Mouse (Mus musculus): ENCODE measurements around the gene Ppp5c. TPM values are rescaled to one million over a fixed set of nuclear protein-coding genes. Genes with fewer than 3 reads are reported as not detected.

Gene Ppp5c
- total and polyA plus RNA-seq, 2 experiments = 24.2 to 93.2 TPM

DNA sequence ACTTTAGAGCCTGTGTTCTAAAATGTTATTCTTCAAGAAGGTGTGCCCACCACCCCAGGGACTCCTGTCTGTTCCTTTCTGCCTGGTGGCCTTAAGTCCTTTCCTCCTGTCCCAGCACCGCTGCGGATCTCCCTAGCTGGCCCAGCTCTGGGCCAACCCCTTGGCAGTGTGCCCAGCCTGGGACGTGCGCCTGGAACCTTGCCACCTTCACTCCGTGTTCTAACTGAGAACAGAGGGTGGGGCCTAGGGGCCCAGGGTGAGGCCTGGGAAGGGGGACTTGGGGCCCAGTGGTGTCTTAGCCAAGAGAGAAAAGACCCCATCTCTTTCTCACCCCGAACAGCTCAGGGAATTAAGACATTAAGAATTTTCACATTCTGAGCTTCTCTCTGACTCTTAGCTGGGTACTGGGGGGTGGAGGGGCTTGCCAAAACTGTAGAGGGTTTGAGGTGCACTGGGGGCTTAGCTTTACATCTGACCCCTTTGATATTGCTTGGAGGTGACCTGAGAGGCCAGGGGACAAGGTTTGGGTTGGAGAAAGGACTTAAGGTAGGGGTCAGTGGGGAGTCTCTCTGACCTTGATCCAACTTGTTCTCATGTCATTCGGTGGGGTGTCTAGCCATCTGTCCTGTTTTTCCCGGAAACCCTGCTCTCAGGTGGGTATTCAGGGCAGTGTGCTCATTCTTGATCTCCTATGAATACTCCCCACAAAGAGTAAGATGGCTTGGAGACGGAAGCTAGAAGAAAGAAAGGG lies 32.5 kb upstream of the Ppp5c start:
- Histone ChIP-seq H3K36me3 (ENCODE audit: control insufficient read depth, insufficient read depth, low read length) (no peaks in the 10 kb centered on the region), H3K9ac (ENCODE audit: low read depth, low read length) (no peak overlapping the region; the same call in 1 of the 2 replicates), H3K27me3 (ENCODE audit: control insufficient read depth, insufficient read depth, low read length) (peaks cover 9% of the 10 kb centered on the region; the same call in 1 of the 2 replicates), H3K4me1 (ENCODE audit: control insufficient read depth, insufficient read depth, low read length) (peaks cover 5% of the 10 kb centered on the region; the same call in 1 of the 2 replicates), H3K4me3 (ENCODE audit: insufficient read depth, low read depth, low read length) (peak overlapping the region; percentile 33), H3K27ac (replicated peaks; ENCODE audit: insufficient read depth, low read depth, low read length) (peak overlapping the region; percentile 56), H3K79me2 (ENCODE audit: control insufficient read depth, insufficient read depth, low read length) (no peaks in the 10 kb centered on the region)
- WGBS = 19% methylated on average over 9 of the region's 9 CpGs
- peak; percentile 54 for DNase-seq (ENCODE audit: extremely low read depth, low read depth, low spot score)
- TF ChIP-seq POLR2A (IDR thresholded peaks at IDR 0.05; ENCODE audit: extremely low read depth, insufficient read depth, low read length) (no peak), CTCF (IDR thresholded peaks at IDR 0.05; ENCODE audit: low read depth, low read length) (no peak)

DNA sequence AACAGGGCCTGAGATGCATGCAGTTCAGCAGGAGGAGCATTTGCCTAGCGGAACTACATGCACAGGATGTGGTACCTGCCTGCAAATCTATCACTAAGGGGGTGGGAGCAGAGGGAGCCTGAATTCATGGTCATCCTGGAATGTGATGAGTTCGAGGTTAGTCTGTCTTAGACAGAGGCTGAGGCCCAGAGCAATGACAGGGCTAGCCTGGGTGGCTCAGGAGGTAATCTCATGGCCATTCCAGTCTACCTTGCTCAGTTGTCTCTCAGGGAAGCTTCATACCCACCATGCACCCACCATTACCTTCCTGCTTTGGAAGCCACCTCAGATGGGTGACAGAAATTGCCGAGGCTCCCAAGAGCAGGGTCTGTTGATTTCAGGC lies 31.7 kb upstream of the Ppp5c start:
- no peak overlapping the region for H3K4me3 ChIP-seq (ENCODE audit: insufficient read depth, low read depth, low read length)
- no peak overlapping the region for H3K9ac ChIP-seq (ENCODE audit: low read depth, low read length)
- H3K27ac ChIP-seq (replicated peaks; ENCODE audit: insufficient read depth, low read depth, low read length) = peak overlapping the region; percentile 46
- no peak for TF ChIP-seq CTCF (IDR thresholded peaks at IDR 0.05; ENCODE audit: low read depth, low read length)
- TF ChIP-seq POLR2A (IDR thresholded peaks at IDR 0.05; ENCODE audit: extremely low read depth, insufficient read depth, low read length) = no peak
- H3K4me1 ChIP-seq (ENCODE audit: control insufficient read depth, insufficient read depth, low read length) = peaks cover 5% of the 10 kb centered on the region; the same call in 1 of the 2 replicates
- H3K36me3 ChIP-seq (ENCODE audit: control insufficient read depth, insufficient read depth, low read length) = no peaks in the 10 kb centered on the region
- peaks cover 9% of the 10 kb centered on the region; the same call in 1 of the 2 replicates for H3K27me3 ChIP-seq (ENCODE audit: control insufficient read depth, insufficient read depth, low read length)
- no peak for DNase-seq (ENCODE audit: extremely low read depth, low read depth, low spot score)
- WGBS = 86% methylated on average over 3 of the region's 3 CpGs
- H3K79me2 ChIP-seq (ENCODE audit: control insufficient read depth, insufficient read depth, low read length) = no peaks in the 10 kb centered on the region

DNA sequence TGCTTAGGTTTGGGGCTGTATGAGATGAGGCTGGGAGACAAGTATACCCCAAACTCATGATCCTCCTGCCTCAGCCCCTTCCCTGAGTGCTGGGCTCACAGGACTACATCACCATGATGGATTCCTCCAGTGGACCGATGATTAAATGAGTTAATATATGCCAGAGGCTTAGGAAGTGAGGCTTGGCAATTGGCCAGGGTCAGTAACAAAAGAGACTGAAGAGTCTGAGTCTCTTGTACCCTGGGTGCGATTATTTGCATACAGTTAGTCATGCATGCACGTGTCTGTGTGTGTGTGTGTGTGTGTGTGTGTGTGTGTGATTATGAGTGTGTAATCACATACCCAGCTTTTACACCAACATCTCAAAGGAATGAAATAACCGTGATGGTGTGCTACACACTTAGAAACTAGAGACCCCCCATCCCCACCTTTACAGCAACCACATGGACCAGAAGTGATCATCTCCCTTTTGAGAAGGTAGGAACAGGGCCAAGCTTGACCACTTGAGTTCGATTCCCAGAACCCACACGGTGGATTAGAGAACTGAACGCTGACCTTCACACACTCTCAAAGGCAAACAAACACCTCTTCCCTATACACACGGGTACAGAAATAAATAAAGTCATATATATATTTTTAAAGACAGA lies 31.2 kb upstream of the Ppp5c start:
- TF ChIP-seq CTCF (IDR thresholded peaks at IDR 0.05; ENCODE audit: low read depth, low read length) = no peak
- no peak for TF ChIP-seq POLR2A (IDR thresholded peaks at IDR 0.05; ENCODE audit: extremely low read depth, insufficient read depth, low read length)
- no peaks in the 10 kb centered on the region for H3K79me2 ChIP-seq (ENCODE audit: control insufficient read depth, insufficient read depth, low read length)
- no peak overlapping the region for H3K4me3 ChIP-seq (ENCODE audit: insufficient read depth, low read depth, low read length)
- H3K27me3 ChIP-seq (ENCODE audit: control insufficient read depth, insufficient read depth, low read length) = peaks cover 9% of the 10 kb centered on the region; the same call in 1 of the 2 replicates
- peak overlapping the region; percentile 80 for H3K27ac ChIP-seq (replicated peaks; ENCODE audit: insufficient read depth, low read depth, low read length)
- DNase-seq (ENCODE audit: extremely low read depth, low read depth, low spot score) = no peak
- WGBS = 29% methylated on average over 8 of the region's 8 CpGs
- peaks cover 5% of the 10 kb centered on the region; the same call in 1 of the 2 replicates for H3K4me1 ChIP-seq (ENCODE audit: control insufficient read depth, insufficient read depth, low read length)
- H3K9ac ChIP-seq (ENCODE audit: low read depth, low read length) = 0 out of 2 replicates have a peak overlapping the region, but pooled peaks have one; percentile 25
- H3K36me3 ChIP-seq (ENCODE audit: control insufficient read depth, insufficient read depth, low read length) = no peaks in the 10 kb centered on the region

DNA sequence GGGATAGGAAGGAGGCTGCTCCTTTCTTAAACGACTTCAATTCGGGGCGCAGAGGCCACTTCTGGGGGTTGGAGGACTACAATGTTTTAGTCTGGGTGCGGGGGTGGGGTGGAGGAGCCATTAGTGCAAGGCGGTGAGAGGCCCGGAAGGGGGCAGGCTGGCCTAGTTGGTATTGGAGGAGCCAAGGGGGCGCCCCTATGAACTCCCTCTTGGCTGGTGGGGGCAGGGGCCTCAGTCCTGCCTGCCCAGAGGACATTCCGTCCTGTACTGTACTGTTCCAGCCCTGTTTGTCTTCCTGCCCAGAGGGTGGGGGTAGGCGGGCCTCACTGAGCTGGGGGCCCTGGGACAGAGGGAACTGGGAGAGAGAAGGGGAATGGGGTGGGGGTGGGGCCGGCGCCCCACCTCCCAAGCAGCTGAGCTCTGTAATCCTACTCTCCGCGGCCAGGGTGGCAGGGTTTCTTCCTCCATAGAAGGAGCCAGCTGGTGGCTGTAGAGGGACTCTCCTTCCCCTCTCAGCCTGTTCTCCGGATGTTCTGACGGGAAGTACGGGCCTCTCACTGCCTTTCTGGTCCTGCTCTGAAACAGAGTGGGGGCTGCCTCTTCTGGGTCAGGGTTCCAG lies 30.5 kb upstream of the Ppp5c start:
- DNase-seq (ENCODE audit: extremely low read depth, low read depth, low spot score) = peak; percentile 29
- H3K4me3 ChIP-seq (ENCODE audit: insufficient read depth, low read depth, low read length) = no peak overlapping the region; the same call in 1 of the 2 replicates

DNA sequence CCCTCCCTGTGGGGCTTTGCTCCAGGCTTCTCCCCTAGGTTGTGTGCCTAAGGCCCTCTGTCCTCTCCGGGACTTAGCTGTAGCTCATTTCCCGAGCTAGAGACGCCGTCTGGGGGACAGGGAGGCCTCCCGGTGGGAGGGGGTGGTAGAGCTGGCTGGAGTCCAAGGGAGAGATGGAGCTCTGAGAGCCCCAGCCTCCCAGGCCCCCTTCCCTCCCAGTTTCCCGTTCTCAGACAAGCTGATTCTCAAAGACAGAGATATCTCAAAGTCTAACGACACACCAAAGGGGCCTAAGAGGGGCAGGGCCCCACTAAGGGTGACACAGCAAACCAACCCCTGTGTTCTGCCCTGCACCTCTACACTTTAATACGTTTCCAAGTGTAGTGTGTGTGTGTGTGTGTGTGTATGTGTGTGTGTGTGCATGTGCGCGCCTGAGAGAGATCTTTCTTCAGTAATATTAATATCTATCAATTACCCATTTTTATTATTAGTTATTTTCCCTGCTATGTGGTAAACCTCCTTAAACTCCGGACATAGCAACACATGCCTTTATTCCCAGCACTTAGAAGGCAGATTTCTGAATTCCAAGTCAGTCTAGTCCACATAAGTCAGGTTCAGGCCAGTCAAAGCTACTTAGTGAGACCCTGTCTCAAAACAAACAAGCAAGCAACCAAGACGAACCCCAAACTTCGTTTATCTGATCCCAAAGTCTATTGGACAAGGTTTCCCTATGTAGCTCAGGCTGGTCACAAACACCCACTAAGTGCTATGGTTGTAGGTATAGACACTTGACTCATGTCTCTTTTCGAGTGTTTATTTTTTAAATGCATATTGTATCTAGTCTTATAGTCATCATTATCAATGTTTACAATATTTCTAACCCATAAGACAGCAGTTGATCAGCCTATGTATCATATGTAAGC lies 29.1 kb upstream of the Ppp5c start:
- 47% methylated on average over 14 of the region's 14 CpGs for WGBS
- Histone ChIP-seq H3K9ac (ENCODE audit: low read depth, low read length) (peak overlapping the region; percentile 46), H3K4me3 (ENCODE audit: insufficient read depth, low read depth, low read length) (no peak overlapping the region), H3K79me2 (ENCODE audit: control insufficient read depth, insufficient read depth, low read length) (no peaks in the 10 kb centered on the region), H3K27ac (replicated peaks; ENCODE audit: insufficient read depth, low read depth, low read length) (peak overlapping the region; percentile 26; the same call in 1 of the 2 replicates), H3K4me1 (ENCODE audit: control insufficient read depth, insufficient read depth, low read length) (peaks cover 5% of the 10 kb centered on the region; the same call in 1 of the 2 replicates), H3K27me3 (ENCODE audit: control insufficient read depth, insufficient read depth, low read length) (0 out of 2 replicates have a peak, but pooled peaks cover 5% of the 10 kb centered on the region), H3K36me3 (ENCODE audit: control insufficient read depth, insufficient read depth, low read length) (no peaks in the 10 kb centered on the region)
- no peak for TF ChIP-seq CTCF (IDR thresholded peaks at IDR 0.05; ENCODE audit: low read depth, low read length)
- TF ChIP-seq POLR2A (IDR thresholded peaks at IDR 0.05; ENCODE audit: extremely low read depth, insufficient read depth, low read length) = no peak
- no peak for DNase-seq (ENCODE audit: extremely low read depth, low read depth, low spot score)

More for the DNA sequence above, 30.5 kb upstream of the Ppp5c start:
- no peaks in the 10 kb centered on the region for H3K36me3 ChIP-seq (ENCODE audit: control insufficient read depth, insufficient read depth, low read length)
- H3K79me2 ChIP-seq (ENCODE audit: control insufficient read depth, insufficient read depth, low read length) = no peaks in the 10 kb centered on the region
- H3K4me1 ChIP-seq (ENCODE audit: control insufficient read depth, insufficient read depth, low read length) = peaks cover 5% of the 10 kb centered on the region; the same call in 1 of the 2 replicates
- H3K27me3 ChIP-seq (ENCODE audit: control insufficient read depth, insufficient read depth, low read length) = peaks cover 9% of the 10 kb centered on the region; the same call in 1 of the 2 replicates
- peak overlapping the region; percentile 80 for H3K27ac ChIP-seq (replicated peaks; ENCODE audit: insufficient read depth, low read depth, low read length)
- 0 out of 2 replicates have a peak, but pooled peaks have one; percentile 10 for TF ChIP-seq CTCF (IDR thresholded peaks at IDR 0.05; ENCODE audit: low read depth, low read length)
- 0 out of 2 replicates have a peak, but pooled peaks have one; percentile 3 for TF ChIP-seq POLR2A (IDR thresholded peaks at IDR 0.05; ENCODE audit: extremely low read depth, insufficient read depth, low read length)
- WGBS = 25% methylated on average over 16 of the region's 16 CpGs
- 0 out of 2 replicates have a peak overlapping the region, but pooled peaks have one; percentile 25 for H3K9ac ChIP-seq (ENCODE audit: low read depth, low read length)

All from liver, adult 2 months (tissue).